Mouse (Mus musculus) G1E (cell line): ENCODE measurements at regions not wholly inside any gene's neighbourhood (a gene's known extent, or its start where the extent isn't known, plus 50 kb on each side); places are given as distances from the start of the nearest gene placed in this dataset.

Experiments
- ATAC-seq: 2 replicates; pipeline ENCODE4 v1.8.0; 2016; ENCODE audit warnings: mild to moderate bottlenecking; ENCODE audit not compliant: insufficient number of reproducible peaks, poor library complexity, low FRiP score, severe bottlenecking; ENCODE audit errors: extremely low read depth
- DNase-seq: peaks from one replicate; pipeline ENCODE4 v3.0.0; 2012; ENCODE audit warnings: low spot score
- H3K27me3 ChIP-seq: 2 replicates; pipeline ENCODE4 v1.6.1; 2012; ENCODE audit warnings: mild to moderate bottlenecking, low read length, inconsistent platforms; ENCODE audit not compliant: insufficient read depth
- H3K36me3 ChIP-seq: replicated peaks from 2 replicates; pipeline ENCODE3; 2012; ENCODE audit warnings: mild to moderate bottlenecking, inconsistent platforms
- H3K4me1 ChIP-seq: 2 replicates; pipeline ENCODE4 v1.6.1; 2012; ENCODE audit warnings: low read depth, low read length, inconsistent platforms, mixed read lengths; ENCODE audit not compliant: insufficient read depth
- H3K4me3 ChIP-seq: 2 replicates; pipeline ENCODE4 v1.5.1; 2012; ENCODE audit warnings: low read depth, mild to moderate bottlenecking, inconsistent platforms, low read length, moderate library complexity, mixed read lengths
- H3K9me3 ChIP-seq: replicated peaks from 2 replicates; pipeline ENCODE4 v1.6.1; 2012; ENCODE audit warnings: inconsistent platforms
- CTCF ChIP-seq: IDR thresholded peaks from 2 replicates; pipeline ENCODE4 v1.5.1; 2012; ENCODE audit warnings: low read depth, low read length, inconsistent platforms, mixed read lengths
- GATA1 ChIP-seq: IDR thresholded peaks from 2 replicates; pipeline ENCODE4 v1.6.1; 2012; ENCODE audit warnings: borderline replicate concordance, low read length, inconsistent platforms, mixed read lengths
- GATA2 ChIP-seq: IDR thresholded peaks from 2 replicates; pipeline ENCODE4 v1.6.1; 2012; ENCODE audit warnings: low read depth, low read length, inconsistent platforms, borderline replicate concordance
- POLR2AphosphoS5 ChIP-seq: IDR thresholded peaks from 2 replicates; pipeline ENCODE4 v1.6.1; 2012; ENCODE audit warnings: low read depth, low read length, inconsistent platforms; ENCODE audit not compliant: insufficient replicate concordance
- TAL1 ChIP-seq: conservative IDR thresholded peaks from 2 replicates; pipeline ENCODE4 v1.6.1; 2012; ENCODE audit warnings: low read depth, low read length, inconsistent platforms, mixed read lengths

GRCm38 (mm10) chr10:117445181-117445790 lies 65.5 kb upstream of the Cpsf6 start:
- no peak for DNase-seq
- no peak for ATAC-seq
- no peak for TF ChIP-seq TAL1
- no peak for TF ChIP-seq GATA1
- no peak for TF ChIP-seq CTCF
- no peak for TF ChIP-seq POLR2AphosphoS5
- no peak for TF ChIP-seq GATA2
- Histone ChIP-seq H3K36me3 (no peaks in the 10 kb centered on the region), H3K4me1 (no peaks in the 10 kb centered on the region), H3K27me3 (no peaks in the 10 kb centered on the region), H3K4me3 (no peak overlapping the region), H3K9me3 (no peaks in the 10 kb centered on the region)

GRCm38 (mm10) chr10:117444761-117445160 lies 64.9 kb upstream of the Cpsf6 start:
- H3K36me3 ChIP-seq = no peaks in the 10 kb centered on the region
- TF ChIP-seq GATA2 = no peak
- no peak for TF ChIP-seq GATA1
- no peak for TF ChIP-seq POLR2AphosphoS5
- no peak for TF ChIP-seq TAL1
- no peak for TF ChIP-seq CTCF
- H3K9me3 ChIP-seq = 0 out of 2 replicates have a peak, but pooled peaks cover 1% of the 10 kb centered on the region
- H3K4me1 ChIP-seq = no peaks in the 10 kb centered on the region
- DNase-seq = no peak
- no peak overlapping the region for H3K4me3 ChIP-seq
- no peak for ATAC-seq
- no peaks in the 10 kb centered on the region for H3K27me3 ChIP-seq

GRCm38 (mm10) chr10:117443426-117444350 lies 63.9 kb upstream of the Cpsf6 start:
- Histone ChIP-seq H3K4me3 (no peak overlapping the region), H3K9me3 (0 out of 2 replicates have a peak, but pooled peaks cover 2% of the 10 kb centered on the region), H3K36me3 (no peaks in the 10 kb centered on the region), H3K27me3 (no peaks in the 10 kb centered on the region), H3K4me1 (no peaks in the 10 kb centered on the region)
- DNase-seq (no peak), ATAC-seq (no peak)
- TF ChIP-seq POLR2AphosphoS5 = no peak
- TF ChIP-seq GATA2 = no peak
- TF ChIP-seq GATA1 = no peak

- ATAC-seq (no peak), DNase-seq (no peak)
- Histone ChIP-seq H3K4me3 (no peak overlapping the region), H3K4me1 (no peaks in the 10 kb centered on the region), H3K27me3 (no peaks in the 10 kb centered on the region), H3K9me3 (0 out of 2 replicates have a peak, but pooled peaks cover 2% of the 10 kb centered on the region), H3K36me3 (no peaks in the 10 kb centered on the region)
- no peak for TF ChIP-seq GATA2
- TF ChIP-seq POLR2AphosphoS5 = no peak
- TF ChIP-seq CTCF = no peak
- no peak for TF ChIP-seq TAL1
- no peak for TF ChIP-seq GATA1
Measured at GRCm38 (mm10) chr10:117441979-117442803, 62.4 kb upstream of the Cpsf6 start.

GRCm38 (mm10) chr10:117441121-117441978 lies 61.5 kb upstream of the Cpsf6 start:
- Histone ChIP-seq H3K4me1 (peaks cover under 1% of the 10 kb centered on the region; the same call in 1 of the 2 replicates), H3K27me3 (0 out of 2 replicates have a peak, but pooled peaks cover under 1% of the 10 kb centered on the region), H3K9me3 (0 out of 2 replicates have a peak, but pooled peaks cover 2% of the 10 kb centered on the region), H3K4me3 (no peak overlapping the region), H3K36me3 (no peaks in the 10 kb centered on the region)
- no peak for DNase-seq
- no peak for ATAC-seq
- TF ChIP-seq CTCF (no peak), GATA1 (no peak), POLR2AphosphoS5 (no peak), TAL1 (no peak), GATA2 (no peak)
